Mouse (Mus musculus) olfactory bulb, adult 2 months (tissue): ENCODE results near the gene Cox5a. TPM values are rescaled to one million over a fixed set of nuclear protein-coding genes. Genes with fewer than 3 reads are reported as not detected.
A peak's percentile ranks its signal among the peaks of the same experiment; 100 is the strongest.

ENCODE experiments used
- H3K27ac ChIP-seq: fragments of 200-500 bp; 2 replicates; pipeline ENCODE4 v1.5.1; 2012; ENCODE audit warnings: low read depth, low read length; ENCODE audit not compliant: insufficient read depth
- H3K4me1 ChIP-seq: fragments of 200-500 bp; 2 replicates; pipeline ENCODE4 v1.6.1; 2012; ENCODE audit warnings: low read length; ENCODE audit not compliant: control insufficient read depth, insufficient read depth
- H3K4me3 ChIP-seq: fragments of 200-500 bp; 2 replicates; pipeline ENCODE4 v1.5.1; 2012; ENCODE audit warnings: mild to moderate bottlenecking, low read depth, low read length, moderate library complexity; ENCODE audit not compliant: insufficient read depth
- CTCF ChIP-seq: fragments of 200-500 bp; IDR thresholded peaks from 2 replicates; pipeline ENCODE4 v1.5.1; 2012; ENCODE audit warnings: low read depth, mild to moderate bottlenecking, low read length, moderate library complexity; ENCODE audit not compliant: insufficient read depth
- POLR2A ChIP-seq: fragments of 200-500 bp; IDR thresholded peaks from 2 replicates; pipeline ENCODE4 v1.6.1; 2012; ENCODE audit warnings: mild to moderate bottlenecking, low read depth, low read length, moderate library complexity; ENCODE audit not compliant: insufficient read depth
- WGBS: fragments of 180-500 bp; shearing (Covaris S2); methylation state at CpG from one replicate; pipeline ENCODE4 v1.1.7; 2018; 5-methylcytosine and 5-hydroxymethylcytosine counted together
- polyA plus RNA-seq: library from polyadenylated mRNA; stranded (reverse); fragments of >200 nt; gene quantifications from 2 replicates; pipeline ENCODE4 v1.2.4, GENCODE M21; 2012; ENCODE audit warnings: low replicate concordance; ENCODE audit not compliant: missing spikeins, insufficient read depth, insufficient read length

Gene Cox5a
- polyA plus RNA-seq, result not detected in 2 replicates

DNA sequence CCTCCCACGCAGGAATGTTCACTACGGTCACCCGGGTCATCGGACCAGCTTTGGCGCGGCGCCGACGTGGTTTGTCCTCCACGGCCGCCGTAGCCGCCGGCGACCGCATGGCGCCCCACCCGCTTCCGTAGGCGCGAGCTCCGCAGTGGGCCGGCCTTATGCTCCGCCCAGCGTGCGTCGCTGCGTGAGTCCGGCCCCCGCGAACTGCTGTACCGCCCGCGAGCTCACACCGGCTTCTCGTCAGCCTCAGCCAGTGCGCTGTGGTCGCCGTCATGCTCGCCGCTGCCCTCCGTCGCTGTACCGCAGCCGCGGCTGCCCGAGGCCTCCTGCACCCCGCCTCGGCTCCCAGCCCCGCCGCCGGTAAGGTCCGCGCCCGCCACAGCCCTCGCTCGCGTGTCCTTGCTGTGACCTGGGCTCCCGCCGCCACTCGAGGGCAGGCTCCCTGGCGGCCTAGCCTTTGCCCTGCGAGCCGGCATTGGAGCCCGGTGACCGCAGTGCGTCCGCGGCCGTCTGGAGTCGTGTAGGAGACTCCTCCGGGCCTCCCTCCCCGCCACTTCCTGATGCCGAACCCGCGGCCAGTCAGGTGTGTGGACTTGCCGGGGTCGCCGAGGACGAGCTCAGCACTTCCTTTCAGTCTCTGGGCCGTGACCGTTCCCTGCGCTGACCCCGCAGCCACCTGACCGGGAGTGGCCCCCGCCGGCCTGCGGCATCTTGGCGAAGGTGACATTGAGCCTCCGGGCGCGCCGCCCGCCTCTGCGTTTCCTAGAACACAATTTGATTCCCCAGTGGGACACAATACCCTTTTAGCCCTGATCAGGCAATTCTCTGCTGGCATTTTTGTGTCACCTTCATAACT, at the start of gene Cox5a:
TSS of gene Cox5a (plus strand) at position 219 of the 856 bp plus-strand sequence.
- H3K4me1 ChIP-seq, result peaks cover 5% of the 10 kb centered on the region
- WGBS, result under 1% methylated on average over 95 of the region's 95 CpGs
- H3K27ac ChIP-seq, result peak within 1 kb of the TSS; percentile 98
- TF ChIP-seq POLR2A, result peak; percentile 97
- TF ChIP-seq CTCF, result no peak
- peak within 1 kb of the TSS; percentile 71 for H3K4me3 ChIP-seq

DNA sequence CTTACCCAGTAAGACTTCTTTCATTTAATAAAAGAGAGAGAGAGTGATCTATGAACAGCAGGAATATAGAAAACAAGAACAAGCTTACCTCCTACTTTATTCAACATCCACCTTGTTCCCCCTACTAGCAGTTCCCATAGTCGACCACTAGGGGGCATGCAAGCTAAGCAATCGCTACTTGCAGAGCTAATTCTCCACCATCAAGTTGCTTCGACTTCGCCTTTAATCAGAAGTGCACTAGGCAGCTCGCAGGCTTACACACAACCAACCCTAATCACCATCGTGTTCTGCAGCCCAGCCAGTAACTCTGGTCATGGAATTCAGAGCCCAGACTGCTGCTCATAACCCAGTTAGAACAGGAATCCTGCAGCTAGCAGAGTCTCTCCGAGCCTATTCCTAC, 35.3 kb upstream of the Cox5a start:
- Histone ChIP-seq H3K4me1 (peaks cover 2% of the 10 kb centered on the region; the same call in 1 of the 2 replicates), H3K4me3 (no peak overlapping the region), H3K27ac (no peak overlapping the region; the same call in 1 of the 2 replicates)
- TF ChIP-seq CTCF (no peak), POLR2A (no peak)
- 9% methylated on average over 7 of the region's 7 CpGs for whole genome bisulfite sequencing

GRCm38 (mm10) chr9:57487807-57488206, 33.3 kb upstream of the Cox5a start:
- no peak for TF ChIP-seq CTCF
- TF ChIP-seq POLR2A, result no peak
- no peak overlapping the region for H3K4me3 ChIP-seq
- H3K4me1 ChIP-seq, result peaks cover 2% of the 10 kb centered on the region; the same call in 1 of the 2 replicates
- 74% methylated on average over 7 of the region's 7 CpGs for WGBS
- no peak overlapping the region for H3K27ac ChIP-seq

GRCm38 (mm10) chr9:57493532-57493931, 27.5 kb upstream of the Cox5a start:
- 87% methylated on average over 2 of the region's 2 CpGs for WGBS
- no peak overlapping the region for H3K27ac ChIP-seq

GRCm38 (mm10) chr9:57494970-57495369, 26.1 kb upstream of the Cox5a start:
- no peak overlapping the region for H3K27ac ChIP-seq
- no peak overlapping the region for H3K4me3 ChIP-seq
- TF ChIP-seq CTCF (no peak), POLR2A (no peak)
- H3K4me1 ChIP-seq, result peaks cover 6% of the 10 kb centered on the region

More at GRCm38 (mm10) chr9:57493532-57493931, 27.5 kb upstream of the Cox5a start:
- Histone ChIP-seq H3K4me1 (peaks cover 5% of the 10 kb centered on the region), H3K4me3 (no peak overlapping the region)
- TF ChIP-seq CTCF (no peak), POLR2A (no peak)

GRCm38 (mm10) chr9:57497236-57497635, 23.8 kb upstream of the Cox5a start:
- whole genome bisulfite sequencing, result 57% methylated on average over 5 of the region's 5 CpGs
- no peak overlapping the region for H3K4me3 ChIP-seq
- peaks cover 11% of the 10 kb centered on the region for H3K4me1 ChIP-seq
- H3K27ac ChIP-seq, result no peak overlapping the region
- TF ChIP-seq CTCF, result no peak
- TF ChIP-seq POLR2A, result no peak

DNA sequence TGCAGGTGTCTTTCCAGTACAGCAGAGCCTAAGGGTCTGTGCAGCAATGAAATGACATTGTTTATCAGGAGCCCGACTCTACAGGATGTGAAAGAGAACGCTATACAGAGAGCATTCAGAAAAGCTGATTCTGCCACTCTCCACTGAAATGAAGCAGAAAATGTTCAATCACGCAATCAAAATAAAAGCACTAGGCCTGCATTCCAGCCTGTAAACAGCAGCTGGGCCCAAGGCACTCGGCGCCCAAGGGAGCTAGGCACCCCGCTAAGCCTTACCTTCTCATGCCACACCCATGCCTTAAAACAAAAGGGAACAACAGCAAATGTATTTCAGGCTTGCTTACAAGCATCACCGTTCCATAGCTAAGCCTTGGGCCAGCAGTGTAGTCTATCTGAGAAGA, 22.5 kb upstream of the Cox5a start:
- WGBS, result 19% methylated on average over 7 of the region's 7 CpGs
- no peak overlapping the region for H3K4me3 ChIP-seq
- H3K4me1 ChIP-seq, result peaks cover 17% of the 10 kb centered on the region
- peak overlapping the region; percentile 34; the same call in 1 of the 2 replicates for H3K27ac ChIP-seq
- TF ChIP-seq CTCF (no peak), POLR2A (no peak)

DNA sequence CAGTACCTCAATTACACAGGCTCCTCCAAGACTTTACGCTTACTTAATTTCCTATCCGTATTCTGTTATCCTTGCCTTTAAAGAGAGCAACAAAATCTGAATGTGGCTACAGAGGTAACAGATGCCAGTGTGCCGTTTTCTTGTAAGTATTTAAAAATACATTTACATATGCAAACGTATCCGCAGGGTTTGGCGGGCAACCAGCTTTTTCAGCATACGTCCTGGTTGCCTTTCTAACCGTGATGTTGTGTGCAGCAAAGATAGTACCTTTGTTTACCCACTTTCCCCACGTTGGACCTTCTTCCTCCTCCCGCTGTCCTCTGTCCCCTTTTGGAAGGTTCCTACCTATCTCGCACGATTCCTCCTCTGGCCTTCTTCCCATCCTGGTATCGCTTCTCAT, 19.6 kb upstream of the Cox5a start:
- peaks cover 36% of the 10 kb centered on the region for H3K4me1 ChIP-seq

DNA sequence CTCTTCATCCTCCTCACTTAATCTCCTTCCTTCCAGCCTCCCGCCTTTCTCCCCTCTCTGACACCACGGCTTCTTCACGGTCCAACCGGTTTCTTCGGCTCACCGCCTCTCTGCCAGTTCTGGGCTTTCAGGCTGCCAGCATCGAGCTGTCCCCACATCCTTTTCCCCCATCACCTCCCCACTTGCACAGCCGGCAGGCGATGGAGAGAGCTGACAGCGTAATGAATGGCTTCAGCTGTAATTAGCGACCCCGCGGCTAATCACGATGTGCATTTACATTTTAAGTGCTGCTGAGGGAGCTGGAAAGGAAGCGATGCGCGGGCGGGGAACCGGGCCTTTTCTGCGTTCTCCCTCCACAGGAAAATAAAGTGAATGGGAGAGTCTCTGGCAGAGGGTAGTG, 19.2 kb upstream of the Cox5a start:
- Histone ChIP-seq H3K27ac (peak overlapping the region; percentile 94), H3K4me1 (peaks cover 36% of the 10 kb centered on the region), H3K4me3 (peak overlapping the region; percentile 60)
- 4% methylated on average over 20 of the region's 20 CpGs for WGBS
- 0 out of 2 replicates have a peak, but pooled peaks have one; percentile 40 for TF ChIP-seq POLR2A
- no peak for TF ChIP-seq CTCF

More for the DNA sequence above, 19.6 kb upstream of the Cox5a start:
- Histone ChIP-seq H3K27ac (peak overlapping the region; percentile 94), H3K4me3 (peak overlapping the region; percentile 47)
- TF ChIP-seq CTCF, result no peak
- no peak for TF ChIP-seq POLR2A
- 7% methylated on average over 13 of the region's 13 CpGs for WGBS

DNA sequence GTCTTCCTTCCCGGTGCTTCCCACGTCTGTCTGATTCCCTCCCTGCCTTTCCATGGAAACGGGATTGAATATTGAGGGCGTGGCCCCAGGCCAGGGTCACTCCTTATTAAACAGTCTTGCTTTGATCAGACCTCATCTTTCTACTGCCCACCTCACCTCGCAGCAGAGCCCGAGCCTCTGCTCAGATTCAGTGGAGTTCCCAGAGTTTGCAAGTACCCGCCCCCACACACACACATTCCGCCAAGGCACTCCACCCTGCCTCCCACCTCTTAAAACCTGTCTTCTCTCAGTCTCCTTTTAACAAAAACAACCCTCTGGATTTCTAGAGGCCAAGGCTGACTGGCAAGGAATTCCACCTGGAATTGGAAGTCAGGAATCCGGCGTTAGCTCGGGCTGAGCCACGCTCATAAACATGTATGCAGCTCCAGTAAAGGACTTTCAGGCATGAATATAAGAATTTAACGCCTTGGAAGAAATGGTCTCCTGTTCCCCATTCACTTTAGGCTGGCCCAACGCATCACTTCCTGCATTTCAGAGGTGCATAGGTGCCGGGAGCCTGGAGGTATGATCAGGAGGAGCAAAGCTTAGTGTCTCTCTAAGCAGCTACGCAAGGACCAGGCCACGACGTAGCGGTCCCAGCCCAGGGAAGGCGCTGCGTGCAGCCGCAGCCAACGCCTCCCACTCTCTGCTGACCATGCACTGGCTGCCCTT, 18.0 kb upstream of the Cox5a start:
- peaks cover 32% of the 10 kb centered on the region for H3K4me1 ChIP-seq
- no peak for TF ChIP-seq CTCF
- no peak for TF ChIP-seq POLR2A

More for the DNA sequence above, 18.0 kb upstream of the Cox5a start:
- 10% methylated on average over 23 of the region's 23 CpGs for WGBS
- peak overlapping the region; percentile 91 for H3K27ac ChIP-seq
- peak overlapping the region; percentile 60 for H3K4me3 ChIP-seq
